Mouse (Mus musculus) urinary bladder, postnatal 10 days (tissue): Measurements from ENCODE around the gene Gm37240.
A peak's percentile ranks its signal among the peaks of the same experiment; 100 is the strongest.
"Not testable (repeated sequence)": the region's sequence is repeated elsewhere in the genome, so short reads cannot be mapped to it uniquely, and the experiment has no call there.

Source experiments
- DNase-seq: peaks from one replicate; pipeline ENCODE4 v3.0.0; 2022; ENCODE audit warnings: low spot score

Gm37240 gene

GRCm38 (mm10) chr3:85887239-85887827, at the start of gene Gm37240, which contains the start of gene Glt28d2:
TSS of gene Gm37240 (minus strand) at chr3:85887518.
TSS of gene Glt28d2 (minus strand) at chr3:85887516.
- peak; percentile 59 for DNase-seq

GRCm38 (mm10) chr3:85933586-85933985, 46.3 kb upstream of the Gm37240 start:
- DNase-seq, result no peak

- DNase-seq, result no peak
Observed at GRCm38 (mm10) chr3:85931859-85932258, 44.5 kb upstream of the Gm37240 start.

GRCm38 (mm10) chr3:85930671-85931255, 43.4 kb upstream of the Gm37240 start:
- DNase-seq, result no peak

GRCm38 (mm10) chr3:85929711-85930110, 42.4 kb upstream of the Gm37240 start:
- DNase-seq, result no peak

GRCm38 (mm10) chr3:85928140-85928611, 40.9 kb upstream of the Gm37240 start:
- DNase-seq, result no peak

- no peak for DNase-seq
Observed at GRCm38 (mm10) chr3:85927296-85927695, 40.0 kb upstream of the Gm37240 start.

- peak; percentile 41 for DNase-seq
Observed at GRCm38 (mm10) chr3:85923954-85924945, 36.9 kb upstream of the Gm37240 start.

GRCm38 (mm10) chr3:85923343-85923742, 36.0 kb upstream of the Gm37240 start:
- no peak for DNase-seq

GRCm38 (mm10) chr3:85922331-85922730, 35.0 kb upstream of the Gm37240 start:
- no peak for DNase-seq

- not testable (repeated sequence) for DNase-seq
Observed at GRCm38 (mm10) chr3:85920671-85921070, 33.4 kb upstream of the Gm37240 start.

GRCm38 (mm10) chr3:85917600-85917999, 30.3 kb upstream of the Gm37240 start:
- DNase-seq, result no peak

- DNase-seq, result no peak
Observed at GRCm38 (mm10) chr3:85914806-85915205, 27.5 kb upstream of the Gm37240 start.

GRCm38 (mm10) chr3:85907136-85907535, 19.8 kb upstream of the Gm37240 start:
- DNase-seq, result no peak

GRCm38 (mm10) chr3:85904371-85904770, 17.1 kb upstream of the Gm37240 start:
- no peak for DNase-seq

- DNase-seq, result no peak
Observed at GRCm38 (mm10) chr3:85895020-85895419, 7.7 kb upstream of the Gm37240 start.

GRCm38 (mm10) chr3:85891571-85891970, 4.3 kb upstream of the Gm37240 start:
- no peak for DNase-seq

GRCm38 (mm10) chr3:85888221-85888671, 928 bp upstream of the Gm37240 start:
- DNase-seq, result no peak

- DNase-seq, result no peak
Observed at GRCm38 (mm10) chr3:85886636-85887238, 581 bp downstream of the Gm37240 start.

GRCm38 (mm10) chr3:85885906-85886305, 1.4 kb downstream of the Gm37240 start:
- no peak for DNase-seq

- DNase-seq, result no peak
Observed at GRCm38 (mm10) chr3:85880687-85881086, 6.6 kb downstream of the Gm37240 start.

- no peak for DNase-seq
Observed at GRCm38 (mm10) chr3:85880068-85880467, 7.2 kb downstream of the Gm37240 start.
